Mouse (Mus musculus) forebrain, embryonic 13.5 days (tissue): ENCODE data around the gene Gpsm3. TPM values are rescaled to one million over a fixed set of nuclear protein-coding genes. Genes with fewer than 3 reads are reported as not detected.

Source experiments
- ATAC-seq: fragments of 200-750 bp; cut with Nextera tagmentation; 2 replicates; pipeline ENCODE4 v1.8.0; 2017
- H3K27ac ChIP-seq: fragments of 300-500 bp; sonication (generic); 2 replicates; pipeline ENCODE4 v1.5.1; 2015; ENCODE audit warnings: inconsistent platforms, mild to moderate bottlenecking, moderate library complexity
- H3K27me3 ChIP-seq: fragments of 300-500 bp; sonication (generic); 2 replicates; pipeline ENCODE4 v1.6.1; 2015; ENCODE audit warnings: mild to moderate bottlenecking, inconsistent platforms
- H3K36me3 ChIP-seq: fragments of 300-500 bp; sonication (generic); 2 replicates; pipeline ENCODE4 v1.6.1; 2015; ENCODE audit warnings: mild to moderate bottlenecking, inconsistent platforms; ENCODE audit not compliant: poor library complexity, severe bottlenecking
- H3K4me1 ChIP-seq: fragments of 300-500 bp; sonication (generic); 2 replicates; pipeline ENCODE4 v1.6.1; 2015; ENCODE audit warnings: inconsistent platforms
- H3K4me2 ChIP-seq: fragments of 300-500 bp; sonication (generic); 2 replicates; pipeline ENCODE4 v1.6.1; 2015; ENCODE audit warnings: inconsistent platforms, mild to moderate bottlenecking, moderate library complexity
- H3K4me3 ChIP-seq: fragments of 300-500 bp; sonication (generic); 2 replicates; pipeline ENCODE4 v1.5.1; 2015; ENCODE audit warnings: mild to moderate bottlenecking, inconsistent platforms
- H3K9ac ChIP-seq: fragments of 300-500 bp; sonication (generic); 2 replicates; pipeline ENCODE4 v1.6.1; 2015; ENCODE audit warnings: mild to moderate bottlenecking, inconsistent platforms
- H3K9me3 ChIP-seq: fragments of 300-500 bp; sonication (generic); replicated peaks from 2 replicates; pipeline ENCODE4 v1.6.1; 2016; ENCODE audit warnings: inconsistent platforms
- WGBS: fragments of 180-500 bp; shearing (Covaris S2); methylation state at CpG from one replicate; pipeline ENCODE4 v1.1.7; 2015; 5-methylcytosine and 5-hydroxymethylcytosine counted together
- polyA plus RNA-seq: library from polyadenylated mRNA; unstranded; fragments of >200 nt; fragmentation: Nextera tagmentation; extraction: Ambion mirVana; gene quantifications from 2 replicates; pipeline ENCODE4 v1.2.1, GENCODE M21; 2015

The Gpsm3 gene
- polyA plus RNA-seq, 1 experiment from 2014 or later: 2.4 TPM

DNA sequence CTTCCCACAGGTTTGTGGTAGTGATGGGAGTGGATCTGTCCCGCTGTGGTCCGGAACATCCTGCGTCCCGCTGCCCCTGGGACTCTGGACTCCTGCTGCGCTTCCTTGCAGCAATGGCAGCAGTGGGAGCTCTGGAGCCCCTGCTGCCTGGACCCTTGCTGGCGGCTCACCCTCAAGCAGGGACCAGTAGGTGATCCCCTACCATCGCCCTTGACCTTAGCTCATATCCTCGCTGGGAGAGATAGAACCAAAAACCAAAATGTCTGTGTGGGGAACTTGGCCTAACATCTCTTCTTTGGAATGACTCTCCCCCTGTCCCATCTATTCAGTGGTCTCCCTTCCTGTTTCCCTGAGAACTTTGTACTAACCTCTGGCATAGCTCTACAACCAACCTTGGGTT, 5.8 kb upstream of the Gpsm3 start:
- peaks cover 24% of the 10 kb centered on the region for H3K4me1 ChIP-seq
- H3K36me3 ChIP-seq: no peaks in the 10 kb centered on the region
- WGBS: 87% methylated on average over 8 of the region's 8 CpGs
- H3K4me2 ChIP-seq: no peak overlapping the region
- no peak overlapping the region for H3K4me3 ChIP-seq
- H3K9me3 ChIP-seq: no peaks in the 10 kb centered on the region
- ATAC-seq: no peak
- H3K27ac ChIP-seq: no peak overlapping the region
- no peaks in the 10 kb centered on the region for H3K27me3 ChIP-seq
- peak overlapping the region; percentile 5; the same call in 1 of the 2 replicates for H3K9ac ChIP-seq

- Histone ChIP-seq H3K27ac (peak overlapping the region; percentile 99; the same call in 1 of the 2 replicates), H3K36me3 (no peaks in the 10 kb centered on the region), H3K4me3 (no peak overlapping the region), H3K27me3 (no peaks in the 10 kb centered on the region), H3K4me1 (peaks cover 35% of the 10 kb centered on the region), H3K9ac (no peak overlapping the region), H3K9me3 (no peaks in the 10 kb centered on the region), H3K4me2 (no peak overlapping the region)
- no peak for ATAC-seq
- 90% methylated on average over 8 of the region's 8 CpGs for WGBS
Measured at GRCm38 (mm10) chr17:34585121-34585520, 4.5 kb upstream of the Gpsm3 start.

- peak overlapping the region; percentile 93 for H3K9ac ChIP-seq
- H3K4me1 ChIP-seq: peaks cover 45% of the 10 kb centered on the region
- H3K4me3 ChIP-seq: peak overlapping the region; percentile 69
- ATAC-seq: peak; percentile 0; the same call in 1 of the 2 replicates
- no peaks in the 10 kb centered on the region for H3K9me3 ChIP-seq
- 14% methylated on average over 32 of the region's 32 CpGs for WGBS
- H3K27me3 ChIP-seq: no peaks in the 10 kb centered on the region
- peak overlapping the region; percentile 99 for H3K27ac ChIP-seq
- peak overlapping the region; percentile 89 for H3K4me2 ChIP-seq
- H3K36me3 ChIP-seq: no peaks in the 10 kb centered on the region
Measured at GRCm38 (mm10) chr17:34585877-34586771, 3.5 kb upstream of the Gpsm3 start.

- Histone ChIP-seq H3K27ac (peak overlapping the region; percentile 99), H3K4me2 (peak overlapping the region; percentile 89), H3K9me3 (no peaks in the 10 kb centered on the region), H3K4me3 (peak overlapping the region; percentile 69), H3K27me3 (no peaks in the 10 kb centered on the region), H3K36me3 (no peaks in the 10 kb centered on the region), H3K4me1 (peaks cover 51% of the 10 kb centered on the region), H3K9ac (peak overlapping the region; percentile 93)
- WGBS: under 1% methylated on average over 38 of the region's 38 CpGs
- ATAC-seq: peak; percentile 80
Measured at GRCm38 (mm10) chr17:34586796-34587422, 2.7 kb upstream of the Gpsm3 start.

- Histone ChIP-seq H3K9me3 (no peaks in the 10 kb centered on the region), H3K36me3 (no peaks in the 10 kb centered on the region), H3K27ac (peak overlapping the region; percentile 99), H3K4me3 (peak overlapping the region; percentile 69), H3K4me2 (peak overlapping the region; percentile 89), H3K27me3 (no peaks in the 10 kb centered on the region), H3K4me1 (peaks cover 51% of the 10 kb centered on the region), H3K9ac (peak overlapping the region; percentile 93)
- under 1% methylated on average over 50 of the region's 50 CpGs for WGBS
- ATAC-seq: peak; percentile 86
Measured at GRCm38 (mm10) chr17:34587423-34587811, 2.2 kb upstream of the Gpsm3 start.

DNA sequence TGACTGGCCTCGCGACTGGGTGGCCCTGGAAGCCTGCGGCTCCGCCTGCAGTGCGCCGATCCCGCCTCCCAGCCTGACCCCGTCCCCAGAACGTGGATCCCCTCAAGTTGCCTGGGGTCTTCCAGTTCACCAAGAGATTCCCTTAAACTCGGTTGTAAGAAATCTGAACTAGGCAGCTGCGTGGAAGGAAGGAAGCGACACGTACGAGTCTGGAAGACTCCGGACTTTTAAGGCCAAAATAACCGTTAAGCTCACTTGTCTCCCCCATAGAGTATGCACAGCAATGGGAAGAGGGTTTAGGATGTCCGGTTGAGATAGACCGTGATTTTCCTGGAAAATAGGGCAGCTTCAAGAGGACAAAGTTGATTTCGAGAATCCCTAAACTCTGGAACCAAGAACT, 1.8 kb upstream of the Gpsm3 start:
- 4% methylated on average over 19 of the region's 19 CpGs for WGBS
- no peaks in the 10 kb centered on the region for H3K36me3 ChIP-seq
- H3K9me3 ChIP-seq: no peaks in the 10 kb centered on the region
- peak overlapping the region; percentile 89 for H3K4me2 ChIP-seq
- H3K4me1 ChIP-seq: peaks cover 54% of the 10 kb centered on the region
- no peaks in the 10 kb centered on the region for H3K27me3 ChIP-seq
- peak overlapping the region; percentile 93 for H3K9ac ChIP-seq
- H3K27ac ChIP-seq: peak overlapping the region; percentile 99
- no peak for ATAC-seq
- H3K4me3 ChIP-seq: peak overlapping the region; percentile 69

- 61% methylated on average over 3 of the region's 3 CpGs for WGBS
- Histone ChIP-seq H3K27me3 (no peaks in the 10 kb centered on the region), H3K4me3 (no peak overlapping the region), H3K4me1 (peaks cover 64% of the 10 kb centered on the region), H3K36me3 (no peaks in the 10 kb centered on the region), H3K9ac (no peak overlapping the region), H3K4me2 (0 out of 2 replicates have a peak overlapping the region, but pooled peaks have one; percentile 89), H3K9me3 (no peaks in the 10 kb centered on the region), H3K27ac (no peak overlapping the region)
- ATAC-seq: no peak
Measured at GRCm38 (mm10) chr17:34588767-34589166, 839 bp upstream of the Gpsm3 start.

DNA sequence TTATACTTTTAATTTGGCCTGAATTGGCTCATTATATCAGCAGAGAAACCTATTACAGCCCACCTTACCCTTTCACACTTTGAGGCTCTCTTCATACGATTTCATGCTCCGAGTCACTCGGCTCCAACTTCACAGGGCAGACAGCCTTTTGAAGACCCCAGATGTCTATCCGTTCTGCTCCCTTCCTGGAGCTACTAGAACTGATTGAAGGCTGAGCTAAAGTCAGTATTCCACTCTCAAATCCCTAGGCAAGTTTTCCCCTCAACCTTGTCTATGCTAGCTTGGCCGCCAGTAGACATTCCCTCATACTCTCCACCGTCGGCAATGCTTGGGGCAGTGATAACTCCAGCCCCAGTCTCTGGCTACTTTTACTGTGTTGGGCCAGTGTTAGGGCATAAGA, 400 bp upstream of the Gpsm3 start:
- Histone ChIP-seq H3K4me2 (0 out of 2 replicates have a peak overlapping the region, but pooled peaks have one; percentile 8), H3K36me3 (peaks cover 3% of the 10 kb centered on the region), H3K4me1 (peaks cover 68% of the 10 kb centered on the region), H3K4me3 (no peak overlapping the region), H3K9me3 (no peaks in the 10 kb centered on the region), H3K27me3 (no peaks in the 10 kb centered on the region), H3K9ac (no peak overlapping the region), H3K27ac (no peak overlapping the region; the same call in 1 of the 2 replicates)
- ATAC-seq: no peak
- 53% methylated on average over 7 of the region's 7 CpGs for WGBS

- Histone ChIP-seq H3K36me3 (peaks cover 14% of the 10 kb centered on the region), H3K27ac (peak overlapping the region; percentile 99), H3K27me3 (no peaks in the 10 kb centered on the region), H3K4me3 (peak overlapping the region; percentile 85; the same call in 1 of the 2 replicates), H3K4me1 (peaks cover 78% of the 10 kb centered on the region), H3K9ac (no peak overlapping the region; the same call in 1 of the 2 replicates), H3K4me2 (peak overlapping the region; percentile 97), H3K9me3 (no peaks in the 10 kb centered on the region)
- no peak for ATAC-seq
- 71% methylated on average over 15 of the region's 15 CpGs for WGBS
Measured at GRCm38 (mm10) chr17:34590154-34590987, 765 bp downstream of the Gpsm3 start.

DNA sequence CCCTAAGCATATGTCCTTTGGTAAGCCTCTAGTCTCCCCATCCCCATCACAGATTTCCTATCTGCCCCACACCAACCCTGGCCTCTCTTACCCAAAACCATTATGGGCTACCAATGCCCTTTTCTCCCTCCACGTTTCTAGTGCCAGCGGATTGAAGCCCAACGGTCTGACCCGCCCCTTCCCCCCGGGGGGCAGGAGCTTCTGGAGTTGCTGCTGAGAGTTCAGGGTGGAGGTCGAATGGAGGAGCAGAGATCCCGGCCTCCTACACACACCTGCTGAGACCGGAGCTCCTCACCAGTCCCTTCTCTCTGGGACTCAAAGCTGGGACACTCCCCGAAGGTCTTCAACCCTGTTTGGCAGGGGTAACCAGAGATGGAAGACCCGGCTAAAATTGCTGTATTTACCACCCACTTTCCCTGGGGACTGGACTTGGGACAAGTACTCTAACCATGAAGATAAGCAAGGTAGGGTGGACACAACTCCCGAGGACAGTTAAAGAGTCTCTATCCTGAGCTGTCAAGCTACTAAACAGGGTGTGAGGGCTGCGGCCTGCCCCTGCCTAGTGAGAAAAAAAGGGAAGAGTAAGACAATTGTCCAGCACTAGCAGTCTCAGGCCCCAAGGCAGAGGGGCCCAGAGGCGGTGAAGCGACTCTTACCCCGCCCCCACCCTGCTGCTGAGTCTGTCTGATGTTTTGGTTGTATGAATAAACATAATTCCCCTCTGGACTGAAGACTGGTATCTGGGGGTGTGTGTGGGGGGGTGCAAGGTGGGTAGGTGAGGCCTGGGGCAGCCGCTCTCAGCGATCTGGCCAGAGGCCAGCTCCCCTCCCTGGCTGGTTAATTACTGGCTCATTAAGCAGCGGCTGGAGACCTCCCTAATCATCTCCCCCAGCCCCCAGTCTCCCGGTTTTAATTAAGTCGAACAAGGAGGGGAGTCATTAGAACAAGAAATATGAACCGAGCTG, 1.7 kb downstream of the Gpsm3 start, which contains the start of gene Pbx2:
Pbx2 (plus strand) TSS at position 238 of the 965 bp plus-strand sequence.
- Histone ChIP-seq H3K4me3 (peak within 1 kb of the TSS; percentile 85), H3K27me3 (no peaks in the 10 kb centered on the region), H3K4me1 (peaks cover 75% of the 10 kb centered on the region), H3K27ac (peak within 1 kb of the TSS; percentile 99), H3K36me3 (peaks cover 24% of the 10 kb centered on the region), H3K9ac (peak within 1 kb of the TSS; percentile 99), H3K4me2 (peak within 1 kb of the TSS; percentile 97), H3K9me3 (no peaks in the 10 kb centered on the region)
- ATAC-seq: peak; percentile 6; the same call in 1 of the 2 replicates
- WGBS: 3% methylated on average over 21 of the region's 21 CpGs
